Mouse (Mus musculus): ENCODE results near the gene Pank1. TPM values are rescaled to one million over a fixed set of nuclear protein-coding genes. Genes with fewer than 3 reads are reported as not detected.

Gene Pank1
- total and polyA plus RNA-seq, 3 experiments = 1.8 to 3.2 (median 2.9) TPM

GRCm38 (mm10) chr19:34846508-34847038, 32.7 kb downstream of the Pank1 start:
- no peaks in the 10 kb centered on the region for H3K36me3 ChIP-seq (replicated peaks in 1 of 2; ENCODE audit: control insufficient read depth in 1 of 2, insufficient read depth in 1 of 2, low read length in 1 of 2)
- no peaks in the 10 kb centered on the region for H3K9me3 ChIP-seq (replicated peaks; ENCODE audit: low read length)
- no peaks in the 10 kb centered on the region for H3K79me2 ChIP-seq (replicated peaks; ENCODE audit: control insufficient read depth, extremely low read depth, insufficient read depth, poor library complexity, severe bottlenecking)
- in situ Hi-C loops (cut with MboI; ENCODE audit: low pct_ligation_motif_present, low pct_unique_long_range_greater_than_20kb, low sequenced_read_pairs) (no loop called here), dilution Hi-C loops (cut with MboI; ENCODE audit: extremely low pct_ligation_motif_present, extremely low pct_unique_long_range_greater_than_20kb, low sequenced_read_pairs) (no loop called here)
- peaks cover 0 to 13% of the 10 kb centered on the region in 2 experiments; a peak in 2 of 4 replicates for H3K4me1 ChIP-seq (ENCODE audit: control insufficient read depth in 1 of 2, insufficient read depth in 2 of 2)
- no peak overlapping the region for H3K4me3 ChIP-seq (replicated peaks in 1 of 3; ENCODE audit: low read depth in 2 of 3, low read length in 2 of 3, poor library complexity in 1 of 3)
- DNase-seq (ENCODE audit: extremely low read depth) = peak; percentile 15
- H3K27me3 ChIP-seq (replicated peaks) = no peaks in the 10 kb centered on the region
- no peak for TF ChIP-seq PAX5 (IDR thresholded peaks at IDR 0.05; ENCODE audit: low read length)
- no peak for TF ChIP-seq ETS1 (conservative IDR thresholded peaks at IDR 0.05; ENCODE audit: low read depth, low read length)
- no peak for TF ChIP-seq KAT2A (IDR thresholded peaks at IDR 0.05; ENCODE audit: insufficient replicate concordance, low read length)
- TF ChIP-seq MAZ (IDR thresholded peaks at IDR 0.05; ENCODE audit: low read depth, low read length) = 0 out of 2 replicates have a peak, but pooled peaks have one; percentile 25
- TF ChIP-seq GABPA (IDR thresholded peaks at IDR 0.05; ENCODE audit: insufficient replicate concordance, low read depth, low read length) = no peak
- peak; percentile 67 for TF ChIP-seq NRF1 (IDR thresholded peaks at IDR 0.05; ENCODE audit: low read depth, low read length)
- no peak for TF ChIP-seq ZC3H11A (IDR thresholded peaks at IDR 0.05; ENCODE audit: low read depth, low read length)
- TF ChIP-seq TBP (conservative IDR thresholded peaks at IDR 0.05; ENCODE audit: low read depth, low read length) = no peak
- TF ChIP-seq SMC3 (IDR thresholded peaks at IDR 0.05; ENCODE audit: low read depth, low read length) = no peak
- TF ChIP-seq CHD2 (IDR thresholded peaks at IDR 0.05; ENCODE audit: low read length) = no peak
- TF ChIP-seq BHLHE40 (IDR thresholded peaks at IDR 0.05; ENCODE audit: low read depth, low read length) = no peak
- TF ChIP-seq RAD21 (IDR thresholded peaks at IDR 0.05; ENCODE audit: low read depth, low read length) = no peak
- H3K9ac ChIP-seq (ENCODE audit: insufficient read depth, low read depth) = no peak overlapping the region
- peak overlapping the region; percentile 33 for H3K4me2 ChIP-seq (ENCODE audit: insufficient read depth, low read depth, poor library complexity, severe bottlenecking)
- no peak overlapping the region for H3K27ac ChIP-seq (ENCODE audit: insufficient read depth, low read depth)

- Histone ChIP-seq H3K27me3 (replicated peaks) (no peaks in the 10 kb centered on the region), H3K4me3 (replicated peaks in 1 of 3; ENCODE audit: low read depth in 2 of 3, low read length in 2 of 3, poor library complexity in 1 of 3) (peak overlapping the region in 1 of 3 experiments; percentile 30), H3K79me2 (replicated peaks; ENCODE audit: control insufficient read depth, extremely low read depth, insufficient read depth, poor library complexity, severe bottlenecking) (no peaks in the 10 kb centered on the region), H3K27ac (ENCODE audit: insufficient read depth, low read depth) (no peak overlapping the region), H3K9ac (ENCODE audit: insufficient read depth, low read depth) (no peak overlapping the region), H3K4me2 (ENCODE audit: insufficient read depth, low read depth, poor library complexity, severe bottlenecking) (peak overlapping the region; percentile 33; the same call in 1 of the 2 replicates), H3K36me3 (replicated peaks in 1 of 2; ENCODE audit: control insufficient read depth in 1 of 2, insufficient read depth in 1 of 2, low read length in 1 of 2) (no peaks in the 10 kb centered on the region), H3K4me1 (ENCODE audit: control insufficient read depth in 1 of 2, insufficient read depth in 2 of 2) (peaks cover 0 to 13% of the 10 kb centered on the region in 2 experiments; a peak in 2 of 4 replicates), H3K9me3 (replicated peaks; ENCODE audit: low read length) (no peaks in the 10 kb centered on the region)
- dilution Hi-C loops (cut with MboI; ENCODE audit: extremely low pct_ligation_motif_present, extremely low pct_unique_long_range_greater_than_20kb, low sequenced_read_pairs) = no loop called here
- in situ Hi-C loops (cut with MboI; ENCODE audit: low pct_ligation_motif_present, low pct_unique_long_range_greater_than_20kb, low sequenced_read_pairs) = no loop called here
- TF ChIP-seq BHLHE40 (IDR thresholded peaks at IDR 0.05; ENCODE audit: low read depth, low read length) = no peak
- TF ChIP-seq SMC3 (IDR thresholded peaks at IDR 0.05; ENCODE audit: low read depth, low read length) = no peak
- TF ChIP-seq RCOR1 (conservative IDR thresholded peaks at IDR 0.05; ENCODE audit: low read depth, low read length) = no peak
- TF ChIP-seq ZC3H11A (IDR thresholded peaks at IDR 0.05; ENCODE audit: low read depth, low read length) = no peak
- TF ChIP-seq ZMIZ1 (IDR thresholded peaks at IDR 0.05; ENCODE audit: low read depth, low read length) = no peak
- TF ChIP-seq CHD2 (IDR thresholded peaks at IDR 0.05; ENCODE audit: low read length) = no peak
- TF ChIP-seq MYC (IDR thresholded peaks at IDR 0.05; ENCODE audit: low read depth, low read length) = no peak
- no peak for TF ChIP-seq JUND (conservative IDR thresholded peaks at IDR 0.05; ENCODE audit: low read depth, low read length)
- no peak for TF ChIP-seq POLR2A (IDR thresholded peaks at IDR 0.05; ENCODE audit: low read depth, low read length)
- no peak for TF ChIP-seq KAT2A (IDR thresholded peaks at IDR 0.05; ENCODE audit: insufficient replicate concordance, low read length)
- TF ChIP-seq CHD1 (IDR thresholded peaks at IDR 0.05; ENCODE audit: low read depth, low read length) = no peak
- TF ChIP-seq NELFE (IDR thresholded peaks at IDR 0.05; ENCODE audit: low read depth, low read length) = no peak
- TF ChIP-seq JUN (IDR thresholded peaks at IDR 0.05; ENCODE audit: insufficient read depth, low read depth, low read length) = no peak
- no peak for TF ChIP-seq HCFC1 (IDR thresholded peaks at IDR 0.05; ENCODE audit: low read depth, low read length)
- TF ChIP-seq GABPA (IDR thresholded peaks at IDR 0.05; ENCODE audit: insufficient replicate concordance, low read depth, low read length) = no peak
- TF ChIP-seq UBTF (IDR thresholded peaks at IDR 0.05; ENCODE audit: low read depth, low read length) = no peak
- no peak for DNase-seq (ENCODE audit: extremely low read depth)
Measured at GRCm38 (mm10) chr19:34846005-34846404, 33.2 kb downstream of the Pank1 start.

Measured in CH12.LX (cell line).